Mouse (Mus musculus): ENCODE measurements around the gene Tmem254a.
"Not testable (repeated sequence)": the region's sequence is repeated elsewhere in the genome, so short reads cannot be mapped to it uniquely, and the experiment has no call there.

DNA sequence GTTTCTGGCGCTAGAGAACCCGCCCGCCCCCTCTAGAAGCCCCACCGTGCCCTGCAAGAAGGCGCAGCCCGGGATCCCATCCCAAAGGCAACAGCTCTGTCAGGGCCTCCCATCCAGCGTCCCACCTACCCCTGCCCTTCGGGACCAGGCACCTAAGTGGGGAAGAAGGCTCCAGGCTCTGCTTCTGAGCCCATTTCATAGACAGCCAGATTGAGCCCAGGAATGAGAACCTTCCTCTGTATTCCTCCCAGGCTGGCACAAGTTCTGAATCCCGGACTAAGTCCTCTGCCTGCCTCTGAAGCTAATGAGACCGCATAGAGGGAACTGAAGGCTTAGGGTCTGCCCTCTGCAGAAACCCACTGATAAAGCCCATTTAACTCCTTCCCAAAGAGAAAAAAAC is 24.5 kb downstream of the Tmem254a start, which contains the start of gene Plac9a:
- not testable (repeated sequence) for TF ChIP-seq CTCF (IDR thresholded peaks at IDR 0.05; ENCODE audit: borderline replicate concordance, insufficient read depth, low read length); POLR2A (IDR thresholded peaks at IDR 0.05; ENCODE audit: low read depth, low read length)

All from embryonic fibroblast, embryonic 13.5 days (primary cell).